Mouse (Mus musculus) liver, postnatal 0 days (tissue): ENCODE results near the gene Sh3tc1.

Experiments used
- CTCF ChIP-seq: sonication (generic); IDR thresholded peaks from 2 replicates; pipeline ENCODE4 v1.5.1; 2016; ENCODE audit warnings: antibody characterized with exemption, low read depth
- EP300 ChIP-seq: IDR thresholded peaks from 2 replicates; pipeline ENCODE4 v1.6.1; 2016; ENCODE audit warnings: antibody characterized with exemption, low read depth, mild to moderate bottlenecking

DNA sequence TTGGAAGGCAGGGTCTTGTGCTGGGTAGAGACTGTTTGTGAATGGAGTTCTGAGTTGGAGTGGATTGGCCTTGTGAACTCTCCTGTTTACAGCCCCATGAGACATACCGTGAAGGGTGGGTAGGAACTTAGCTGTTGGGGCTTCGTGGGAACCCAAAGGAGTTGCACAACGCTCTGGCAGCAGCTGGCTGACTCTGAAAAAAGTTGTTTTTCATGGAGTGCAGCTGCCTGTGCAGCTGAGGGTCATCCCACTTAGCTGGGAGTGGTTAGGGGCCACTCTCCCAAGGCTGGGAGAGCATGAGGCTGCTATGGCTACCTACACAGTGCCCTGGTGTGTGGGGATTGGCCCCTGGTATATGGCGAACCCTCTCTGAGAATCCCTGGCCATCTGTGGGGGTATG, 92.2 kb downstream of the Sh3tc1 start:
- TF ChIP-seq CTCF: no peak
- no peak for TF ChIP-seq EP300
